Mouse (Mus musculus): Measurements from ENCODE around the gene Hoxc10. TPM values are rescaled to one million over a fixed set of nuclear protein-coding genes. Genes with fewer than 3 reads are reported as not detected.
A peak's percentile ranks its signal among the peaks of the same experiment; 100 is the strongest.

The Hoxc10 gene
- polyA plus RNA-seq, 1 experiment from 2014 or later = not detected

- WGBS = under 1% methylated on average over 8 of the region's 8 CpGs
- Histone ChIP-seq H3K4me3 (ENCODE audit: low read depth, low read length) (no peak overlapping the region), H3K27me3 (ENCODE audit: control insufficient read depth, insufficient read depth, low read length) (peaks cover 96% of the 10 kb centered on the region), H3K4me2 (replicated peaks; ENCODE audit: low read depth, low read length) (no peak overlapping the region), H3K9ac (ENCODE audit: low read depth, low read length) (no peak overlapping the region), H3K9me3 (ENCODE audit: control insufficient read depth, low read length) (no peaks in the 10 kb centered on the region), H3K27ac (ENCODE audit: low read depth, low read length) (no peak overlapping the region), H3K4me1 (replicated peaks; ENCODE audit: control insufficient read depth, insufficient read depth, low read length) (no peaks in the 10 kb centered on the region), H3K36me3 (ENCODE audit: control insufficient read depth, insufficient read depth, low read length) (no peaks in the 10 kb centered on the region)
- DNase-seq (ENCODE audit: low spot score) (no peak), ATAC-seq (ENCODE audit: low FRiP score) (no peak)
Observed at GRCm38 (mm10) chr15:102963259-102963658, 3.3 kb upstream of the Hoxc10 start.

- no peaks in the 10 kb centered on the region for H3K36me3 ChIP-seq (ENCODE audit: control insufficient read depth, insufficient read depth, low read length)
- H3K9ac ChIP-seq (ENCODE audit: low read depth, low read length) = no peak overlapping the region
- ATAC-seq (ENCODE audit: low FRiP score) (no peak), DNase-seq (ENCODE audit: low spot score) (no peak)
- H3K4me3 ChIP-seq (ENCODE audit: low read depth, low read length) = no peak overlapping the region
- no peaks in the 10 kb centered on the region for H3K4me1 ChIP-seq (replicated peaks; ENCODE audit: control insufficient read depth, insufficient read depth, low read length)
- no peaks in the 10 kb centered on the region for H3K9me3 ChIP-seq (ENCODE audit: control insufficient read depth, low read length)
- WGBS = 2% methylated on average over 28 of the region's 28 CpGs
- H3K27ac ChIP-seq (ENCODE audit: low read depth, low read length) = no peak overlapping the region
- no peak overlapping the region for H3K4me2 ChIP-seq (replicated peaks; ENCODE audit: low read depth, low read length)
- H3K27me3 ChIP-seq (ENCODE audit: control insufficient read depth, insufficient read depth, low read length) = peaks cover 95% of the 10 kb centered on the region
Observed at GRCm38 (mm10) chr15:102963671-102964640, 2.6 kb upstream of the Hoxc10 start.

DNA sequence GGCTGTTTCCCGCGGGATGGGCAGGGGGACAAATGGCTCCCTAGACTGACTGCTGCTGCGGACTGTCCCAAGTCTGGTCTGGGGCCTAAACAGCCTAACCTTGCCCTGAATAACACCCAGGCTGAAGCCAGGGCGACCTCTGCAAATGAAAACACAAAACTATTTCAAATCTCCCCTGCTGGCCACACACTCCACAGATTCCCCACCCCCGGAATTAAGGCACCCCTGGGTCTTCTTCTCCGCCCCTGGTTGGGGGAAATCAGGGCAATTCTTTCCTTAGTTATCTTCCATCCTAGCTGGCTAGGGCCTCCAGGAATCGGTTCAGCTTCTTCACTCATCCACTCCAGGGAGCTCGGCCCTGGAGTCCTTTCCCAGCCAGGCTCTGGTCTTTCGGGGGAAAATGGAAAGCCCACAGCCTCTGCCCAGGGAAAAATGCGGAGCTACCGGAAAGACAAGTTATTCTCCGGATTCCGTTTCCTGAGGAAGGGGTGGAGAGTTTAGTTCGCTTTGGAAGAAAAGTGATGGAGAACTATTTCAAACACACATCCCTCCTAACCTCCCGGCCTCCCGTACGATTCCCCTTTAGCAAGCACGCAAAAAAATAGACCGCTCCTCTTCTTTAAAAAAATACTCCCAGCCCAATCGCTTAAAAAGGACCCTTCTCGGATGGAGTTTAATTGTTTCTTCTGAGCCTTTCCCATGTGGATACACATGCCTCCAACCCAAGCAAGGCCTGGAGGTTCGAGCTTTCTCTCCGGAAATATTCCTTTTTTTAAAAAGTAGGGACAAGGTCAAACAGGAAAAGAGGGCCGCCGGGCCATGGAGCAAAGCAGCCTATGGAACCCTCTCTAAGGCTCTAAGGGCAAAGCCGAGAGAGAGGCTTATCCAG, 1.3 kb upstream of the Hoxc10 start:
- no peaks in the 10 kb centered on the region for H3K4me1 ChIP-seq (replicated peaks; ENCODE audit: control insufficient read depth, insufficient read depth, low read length)
- no peak for ATAC-seq (ENCODE audit: low FRiP score)
- 5% methylated on average over 26 of the region's 26 CpGs for WGBS

DNA sequence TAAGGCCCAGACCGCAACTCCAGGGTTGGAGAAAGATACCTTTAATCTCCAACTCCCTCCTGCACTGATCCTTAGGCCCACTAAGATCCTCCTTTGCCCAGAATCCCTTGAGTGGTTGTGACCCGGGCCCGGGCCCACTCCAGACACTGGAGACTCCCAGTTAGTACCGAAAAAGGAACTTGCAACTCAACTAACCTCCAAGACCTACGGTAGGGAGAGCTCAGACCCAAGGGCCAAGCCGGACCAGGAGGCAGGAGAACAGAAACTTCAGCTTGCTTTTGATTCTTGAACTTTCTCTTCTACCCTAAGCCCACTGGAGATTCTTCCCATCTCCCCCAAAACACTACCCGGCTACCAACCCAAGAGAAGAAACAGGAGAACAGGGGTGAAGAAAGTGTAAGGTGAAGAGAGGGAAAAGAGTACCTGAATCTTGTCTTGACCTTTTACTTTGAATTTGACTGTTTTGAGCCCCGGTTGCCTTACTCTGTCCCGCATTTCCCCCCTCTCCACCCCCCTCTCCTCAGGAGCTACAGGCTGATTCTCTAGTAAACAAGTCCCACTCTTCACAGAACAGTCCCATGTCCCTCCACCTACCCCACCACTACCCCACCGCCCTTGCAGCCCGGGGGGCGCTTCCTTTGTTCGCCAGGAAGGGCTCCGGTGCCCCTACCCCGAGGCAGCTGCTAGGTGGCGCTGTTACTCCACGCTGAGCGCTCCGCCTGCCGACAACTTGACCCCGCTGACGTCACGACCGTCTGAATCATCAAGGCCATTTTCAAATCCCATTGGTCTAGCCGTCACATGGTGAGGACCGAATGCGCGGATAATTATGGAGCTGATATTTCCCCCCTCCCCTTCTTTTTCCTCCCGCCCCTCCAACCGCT, 462 bp upstream of the Hoxc10 start:
- ATAC-seq (ENCODE audit: low FRiP score) (peak; percentile 70), DNase-seq (ENCODE audit: low spot score) (peak; percentile 90)
- H3K4me3 ChIP-seq (ENCODE audit: low read depth, low read length) = no peak overlapping the region
- WGBS = 3% methylated on average over 29 of the region's 30 CpGs
- no peak overlapping the region for H3K27ac ChIP-seq (ENCODE audit: low read depth, low read length)
- peaks cover 96% of the 10 kb centered on the region for H3K27me3 ChIP-seq (ENCODE audit: control insufficient read depth, insufficient read depth, low read length)
- no peaks in the 10 kb centered on the region for H3K4me1 ChIP-seq (replicated peaks; ENCODE audit: control insufficient read depth, insufficient read depth, low read length)
- H3K9me3 ChIP-seq (ENCODE audit: control insufficient read depth, low read length) = no peaks in the 10 kb centered on the region
- H3K9ac ChIP-seq (ENCODE audit: low read depth, low read length) = no peak overlapping the region
- H3K4me2 ChIP-seq (replicated peaks; ENCODE audit: low read depth, low read length) = no peak overlapping the region
- H3K36me3 ChIP-seq (ENCODE audit: control insufficient read depth, insufficient read depth, low read length) = no peaks in the 10 kb centered on the region

More for the DNA sequence above, 1.3 kb upstream of the Hoxc10 start:
- Histone ChIP-seq H3K27ac (ENCODE audit: low read depth, low read length) (no peak overlapping the region), H3K9me3 (ENCODE audit: control insufficient read depth, low read length) (no peaks in the 10 kb centered on the region), H3K4me2 (replicated peaks; ENCODE audit: low read depth, low read length) (no peak overlapping the region), H3K4me3 (ENCODE audit: low read depth, low read length) (no peak overlapping the region), H3K36me3 (ENCODE audit: control insufficient read depth, insufficient read depth, low read length) (no peaks in the 10 kb centered on the region), H3K9ac (ENCODE audit: low read depth, low read length) (no peak overlapping the region), H3K27me3 (ENCODE audit: control insufficient read depth, insufficient read depth, low read length) (peaks cover 96% of the 10 kb centered on the region)
- no peak for DNase-seq (ENCODE audit: low spot score)

GRCm38 (mm10) chr15:102967312-102967510, 615 bp downstream of the Hoxc10 start, which contains the start of gene Hoxc5:
Gene Hoxc5, plus strand, starts transcription at chr15:102967443.
- no peak within 1 kb of the TSS for H3K4me2 ChIP-seq (replicated peaks; ENCODE audit: low read depth, low read length)
- H3K36me3 ChIP-seq (ENCODE audit: control insufficient read depth, insufficient read depth, low read length) = no peaks in the 10 kb centered on the region
- no peaks in the 10 kb centered on the region for H3K4me1 ChIP-seq (replicated peaks; ENCODE audit: control insufficient read depth, insufficient read depth, low read length)
- no peak within 1 kb of the TSS for H3K4me3 ChIP-seq (ENCODE audit: low read depth, low read length)
- 4% methylated on average over 12 of the region's 12 CpGs for WGBS
- ATAC-seq (ENCODE audit: low FRiP score) (no peak), DNase-seq (ENCODE audit: low spot score) (no peak)
- no peaks in the 10 kb centered on the region for H3K9me3 ChIP-seq (ENCODE audit: control insufficient read depth, low read length)
- H3K9ac ChIP-seq (ENCODE audit: low read depth, low read length) = no peak within 1 kb of the TSS
- H3K27me3 ChIP-seq (ENCODE audit: control insufficient read depth, insufficient read depth, low read length) = peaks cover 97% of the 10 kb centered on the region
- no peak within 1 kb of the TSS for H3K27ac ChIP-seq (ENCODE audit: low read depth, low read length)

GRCm38 (mm10) chr15:102967511-102968397, 1.2 kb downstream of the Hoxc10 start:
- DNase-seq (ENCODE audit: low spot score) (no peak), ATAC-seq (ENCODE audit: low FRiP score) (no peak)
- H3K4me1 ChIP-seq (replicated peaks; ENCODE audit: control insufficient read depth, insufficient read depth, low read length) = no peaks in the 10 kb centered on the region
- H3K9me3 ChIP-seq (ENCODE audit: control insufficient read depth, low read length) = no peaks in the 10 kb centered on the region
- no peak overlapping the region for H3K27ac ChIP-seq (ENCODE audit: low read depth, low read length)
- no peak overlapping the region for H3K4me3 ChIP-seq (ENCODE audit: low read depth, low read length)
- H3K4me2 ChIP-seq (replicated peaks; ENCODE audit: low read depth, low read length) = no peak overlapping the region
- 1% methylated on average over 34 of the region's 34 CpGs for WGBS
- H3K9ac ChIP-seq (ENCODE audit: low read depth, low read length) = no peak overlapping the region
- no peaks in the 10 kb centered on the region for H3K36me3 ChIP-seq (ENCODE audit: control insufficient read depth, insufficient read depth, low read length)
- H3K27me3 ChIP-seq (ENCODE audit: control insufficient read depth, insufficient read depth, low read length) = peaks cover 97% of the 10 kb centered on the region

DNA sequence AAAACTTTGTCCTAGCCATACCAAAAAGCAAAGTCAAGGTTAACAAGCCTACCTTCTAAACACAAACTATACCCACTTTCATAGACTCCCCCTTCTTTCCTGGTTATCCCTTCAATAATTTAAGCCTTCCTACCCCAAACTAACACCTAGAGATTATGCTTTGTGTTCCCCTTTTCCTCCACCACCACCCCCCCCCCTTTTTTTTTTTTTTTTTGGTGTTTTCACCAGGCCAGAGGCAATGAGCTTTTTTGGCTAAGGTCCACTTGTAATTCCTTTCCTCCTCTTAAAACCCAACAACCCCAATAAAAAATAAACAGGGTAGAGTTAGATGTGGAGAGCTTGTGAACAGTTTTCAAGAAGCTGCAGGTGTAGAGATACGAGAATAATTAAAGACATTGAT, 2.7 kb downstream of the Hoxc10 start:
- H3K27me3 ChIP-seq (ENCODE audit: control insufficient read depth, insufficient read depth, low read length) = peaks cover 96% of the 10 kb centered on the region
- 50% methylated on average over 1 of the region's 1 CpGs for WGBS
- no peak overlapping the region for H3K9ac ChIP-seq (ENCODE audit: low read depth, low read length)
- no peak overlapping the region for H3K4me2 ChIP-seq (replicated peaks; ENCODE audit: low read depth, low read length)
- H3K4me3 ChIP-seq (ENCODE audit: low read depth, low read length) = no peak overlapping the region
- H3K36me3 ChIP-seq (ENCODE audit: control insufficient read depth, insufficient read depth, low read length) = no peaks in the 10 kb centered on the region
- DNase-seq (ENCODE audit: low spot score) (no peak), ATAC-seq (ENCODE audit: low FRiP score) (no peak)
- no peaks in the 10 kb centered on the region for H3K9me3 ChIP-seq (ENCODE audit: control insufficient read depth, low read length)
- H3K4me1 ChIP-seq (replicated peaks; ENCODE audit: control insufficient read depth, insufficient read depth, low read length) = no peaks in the 10 kb centered on the region
- H3K27ac ChIP-seq (ENCODE audit: low read depth, low read length) = no peak overlapping the region
